Mouse (Mus musculus) testis, adult 2 months (tissue): ENCODE data around the gene Apopt1.

ENCODE experiments used
- CTCF ChIP-seq: fragments of 200-500 bp; IDR thresholded peaks from 2 replicates; pipeline ENCODE4 v1.5.1; 2012; ENCODE audit warnings: low read depth, mild to moderate bottlenecking, inconsistent platforms, low read length, moderate library complexity; ENCODE audit not compliant: control insufficient read depth, insufficient read depth, insufficient replicate concordance
- POLR2A ChIP-seq: fragments of 200-500 bp; IDR thresholded peaks from 2 replicates; pipeline ENCODE4 v1.6.1; 2012; ENCODE audit warnings: low read depth, mild to moderate bottlenecking, inconsistent platforms, low read length, moderate library complexity; ENCODE audit not compliant: control insufficient read depth

- TF ChIP-seq POLR2A = no peak
- TF ChIP-seq CTCF = no peak
Observed at GRCm38 (mm10) chr12:111664144-111664634, 48.9 kb upstream of the Apopt1 start.
